Mouse (Mus musculus): ENCODE results near the gene Anks3.

Gene Anks3

GRCm38 (mm10) chr16:4927967-4928366 is 36.0 kb downstream of the Anks3 start:
- DNase-seq (ENCODE audit: low spot score) = no peak

GRCm38 (mm10) chr16:4923996-4924395 is 40.0 kb downstream of the Anks3 start:
- DNase-seq (ENCODE audit: low spot score) = no peak

GRCm38 (mm10) chr16:4922481-4922880 is 41.5 kb downstream of the Anks3 start:
- no peak for DNase-seq (ENCODE audit: low spot score)

GRCm38 (mm10) chr16:4920556-4920955 is 43.4 kb downstream of the Anks3 start:
- no peak for DNase-seq (ENCODE audit: low spot score)

- no peak for DNase-seq (ENCODE audit: low spot score)
These were observed 47.4 kb downstream of the Anks3 start for GRCm38 (mm10) chr16:4916608-4917007.

- DNase-seq (ENCODE audit: low spot score) = no peak
These were observed 48.1 kb downstream of the Anks3 start for GRCm38 (mm10) chr16:4915931-4916330.

GRCm38 (mm10) chr16:4913783-4914735 is 49.9 kb downstream of the Anks3 start:
- DNase-seq (ENCODE audit: low spot score) = peak; percentile 91

- DNase-seq (ENCODE audit: low spot score) = no peak
These were observed 50.9 kb downstream of the Anks3 start for GRCm38 (mm10) chr16:4912907-4913782.

GRCm38 (mm10) chr16:4912074-4912648 is 51.8 kb downstream of the Anks3 start:
- no peak for DNase-seq (ENCODE audit: low spot score)

GRCm38 (mm10) chr16:4910758-4911157 is 53.2 kb downstream of the Anks3 start:
- DNase-seq (ENCODE audit: low spot score) = no peak

- no peak for DNase-seq (ENCODE audit: low spot score)
These were observed 54.3 kb downstream of the Anks3 start for GRCm38 (mm10) chr16:4909745-4910144.

GRCm38 (mm10) chr16:4907972-4908371 is 56.0 kb downstream of the Anks3 start:
- DNase-seq (ENCODE audit: low spot score) = no peak

GRCm38 (mm10) chr16:4907386-4907785 is 56.6 kb downstream of the Anks3 start:
- no peak for DNase-seq (ENCODE audit: low spot score)

GRCm38 (mm10) chr16:4906559-4906958 is 57.4 kb downstream of the Anks3 start:
- no peak for DNase-seq (ENCODE audit: low spot score)

- DNase-seq (ENCODE audit: low spot score) = no peak
These were observed 58.4 kb downstream of the Anks3 start for GRCm38 (mm10) chr16:4905591-4905990.

GRCm38 (mm10) chr16:4904878-4905277 is 59.1 kb downstream of the Anks3 start:
- DNase-seq (ENCODE audit: low spot score) = no peak

GRCm38 (mm10) chr16:4903491-4904102 is 60.4 kb downstream of the Anks3 start:
- no peak for DNase-seq (ENCODE audit: low spot score)

GRCm38 (mm10) chr16:4902390-4902789 is 61.6 kb downstream of the Anks3 start:
- DNase-seq (ENCODE audit: low spot score) = no peak

- no peak for DNase-seq (ENCODE audit: low spot score)
These were observed 62.8 kb downstream of the Anks3 start for GRCm38 (mm10) chr16:4901167-4901566.

GRCm38 (mm10) chr16:4899711-4900110 is 64.3 kb downstream of the Anks3 start:
- DNase-seq (ENCODE audit: low spot score) = no peak

- DNase-seq (ENCODE audit: low spot score) = no peak
These were observed 65.1 kb downstream of the Anks3 start for GRCm38 (mm10) chr16:4898881-4899280.

- DNase-seq (ENCODE audit: low spot score) = no peak
These were observed 66.8 kb downstream of the Anks3 start for GRCm38 (mm10) chr16:4897146-4897730.

All from lung, postnatal 25 days (tissue).